ENCODE assay signal across 8 mouse cellular contexts in the genomic region with DNA sequence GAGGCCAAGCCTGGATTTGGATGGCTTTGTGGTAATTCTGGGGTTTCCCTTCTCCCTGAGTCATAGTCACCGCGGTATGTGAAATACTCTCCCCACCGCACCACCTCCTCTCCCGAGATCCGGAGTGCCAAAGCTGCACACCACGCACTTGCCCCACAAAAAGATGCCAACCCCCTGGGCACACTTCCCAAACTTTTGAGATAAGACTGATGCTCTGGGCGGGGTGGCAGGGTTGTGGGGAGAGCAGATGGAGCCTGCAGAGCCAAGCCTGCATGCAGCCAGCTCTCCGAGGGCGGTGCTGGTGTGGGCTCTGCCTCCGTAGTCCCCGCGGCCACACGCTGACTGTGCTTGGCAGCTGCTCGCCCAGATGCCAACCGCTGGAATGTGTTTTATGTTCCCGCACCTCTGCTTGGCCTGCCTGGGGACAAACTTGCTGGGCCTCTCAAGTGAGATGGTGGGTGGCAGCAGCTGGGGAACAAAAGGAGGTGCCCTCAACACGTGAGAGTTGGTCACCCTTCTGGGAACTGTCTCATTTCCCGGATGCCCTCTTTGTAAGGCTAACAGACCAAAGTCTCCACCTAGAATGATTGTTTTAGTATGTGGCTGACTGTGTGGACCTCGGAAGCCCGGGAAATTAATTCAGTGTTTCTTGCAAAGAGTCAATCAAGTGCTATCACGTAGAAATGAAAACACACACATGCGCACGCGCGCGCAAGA.
DNase-seq lines count a peak whose midpoint lies in the region; ATAC-seq and TF ChIP-seq lines count a peak whose summit lies in the region.
"Not testable (repeated sequence)": the region's sequence is repeated elsewhere in the genome, so short reads cannot be mapped to it uniquely, and the experiment has no call there.

No protein-coding gene starts in this region.

- 24% methylated on average over 26 of the region's 26 CpGs for WGBS in embryonic facial prominence, embryonic 12.5 days
- 27% methylated on average over 26 of the region's 26 CpGs for WGBS in intestine, postnatal 0 days

- H3K27ac ChIP-seq in embryonic facial prominence, embryonic 12.5 days; intestine, postnatal 0 days (ENCODE audit: low read depth, low read length): not testable (repeated sequence)

- not testable (repeated sequence) for TF ChIP-seq CTCF in intestine, postnatal 0 days (IDR thresholded peaks at IDR 0.05; ENCODE audit: low read depth)

- not testable (repeated sequence) for H3K36me3 ChIP-seq in embryonic facial prominence, embryonic 12.5 days; intestine, postnatal 0 days (ENCODE audit: control insufficient read depth, insufficient read depth)

- 0 out of 2 replicates have a peak, but pooled peaks have one; percentile 56 for ATAC-seq in embryonic facial prominence, embryonic 12.5 days (ENCODE audit: insufficient number of reproducible peaks, insufficient read depth, low FRiP score, low TSS enrichment)
- not testable (repeated sequence) for ATAC-seq in intestine, postnatal 0 days
- ATAC-seq in megakaryocyte-erythroid progenitor cell, adult 5-6 weeks (replicated peaks; ENCODE audit: low FRiP score, low TSS enrichment, poor library complexity, severe bottlenecking) = peak; percentile 98

- intact Hi-C loops in left cerebral cortex, postnatal 36 days (cut with DNase I) = loop anchor here (5.0 kb wide), 1 partner anchor 185 kb away; no protein-coding TSS in a partner anchor

- not testable (repeated sequence) for H3K9ac ChIP-seq in embryonic facial prominence, embryonic 12.5 days; intestine, postnatal 0 days (ENCODE audit: low read depth, low read length)

- H3K9me3 ChIP-seq in embryonic facial prominence, embryonic 12.5 days; intestine, postnatal 0 days (ENCODE audit: control insufficient read depth): not testable (repeated sequence)

- H3K27me3 ChIP-seq in embryonic facial prominence, embryonic 12.5 days; intestine, postnatal 0 days (replicated peaks; ENCODE audit: control insufficient read depth, insufficient read depth, low read length): not testable (repeated sequence)

- H3K4me3 ChIP-seq in embryonic facial prominence, embryonic 12.5 days = peak overlapping the region; percentile 33
- H3K4me3 ChIP-seq in intestine, postnatal 0 days (ENCODE audit: low read depth, low read length) = not testable (repeated sequence)

- DNase-seq in ZHBTc4 (ENCODE audit: low read depth, low spot score) = peak; percentile 35
- DNase-seq in heart, adult 18-20 months = peak; percentile 80
- DNase-seq in left cerebral cortex, postnatal 36 days (ENCODE audit: low spot score in 2 of 2) = peak; percentile 80 to 87
- peak; percentile 87 for DNase-seq in right cerebral cortex, adult 18-20 months
- DNase-seq in urinary bladder, postnatal 36 days (ENCODE audit: low spot score in 2 of 2) = peak; percentile 12 to 32

- not testable (repeated sequence) for H3K4me1 ChIP-seq in embryonic facial prominence, embryonic 12.5 days; intestine, postnatal 0 days (replicated peaks; ENCODE audit: control insufficient read depth, insufficient read depth, low read length)

- peak overlapping the region; percentile 58 for H3K4me2 ChIP-seq in embryonic facial prominence, embryonic 12.5 days (replicated peaks)
- peak overlapping the region; percentile 57 for H3K4me2 ChIP-seq in intestine, postnatal 0 days (replicated peaks; ENCODE audit: low read depth)

Comparison
In these comparisons a context has a peak if more than half of its experiments do, and no peak if none do; other contexts are left out.
1. DNase-seq: peak in every context shown above with its lines; median percentile 87 in right cerebral cortex, adult 18-20 months; 84 in left cerebral cortex, postnatal 36 days; 80 in heart, adult 18-20 months; 35 in ZHBTc4; 22 in urinary bladder, postnatal 36 days.